Mouse (Mus musculus) olfactory bulb, adult 2 months (tissue): ENCODE results near the gene Gatad2a.

ENCODE experiments used
- CTCF ChIP-seq: fragments of 200-500 bp; IDR thresholded peaks from 2 replicates; pipeline ENCODE4 v1.5.1; 2012; ENCODE audit warnings: low read depth, mild to moderate bottlenecking, low read length, moderate library complexity; ENCODE audit not compliant: insufficient read depth
- POLR2A ChIP-seq: fragments of 200-500 bp; IDR thresholded peaks from 2 replicates; pipeline ENCODE4 v1.6.1; 2012; ENCODE audit warnings: mild to moderate bottlenecking, low read depth, low read length, moderate library complexity; ENCODE audit not compliant: insufficient read depth

- TF ChIP-seq CTCF (no peak), POLR2A (no peak)
Observed at GRCm38 (mm10) chr8:70030255-70030654, 34.1 kb upstream of the Gatad2a start.
